Mouse (Mus musculus): ENCODE results near the gene Slc25a26. TPM values are rescaled to one million over a fixed set of nuclear protein-coding genes. Genes with fewer than 3 reads are reported as not detected.

Slc25a26 gene
- polyA plus RNA-seq, 1 experiment from 2014 or later = 11.9 TPM

DNA sequence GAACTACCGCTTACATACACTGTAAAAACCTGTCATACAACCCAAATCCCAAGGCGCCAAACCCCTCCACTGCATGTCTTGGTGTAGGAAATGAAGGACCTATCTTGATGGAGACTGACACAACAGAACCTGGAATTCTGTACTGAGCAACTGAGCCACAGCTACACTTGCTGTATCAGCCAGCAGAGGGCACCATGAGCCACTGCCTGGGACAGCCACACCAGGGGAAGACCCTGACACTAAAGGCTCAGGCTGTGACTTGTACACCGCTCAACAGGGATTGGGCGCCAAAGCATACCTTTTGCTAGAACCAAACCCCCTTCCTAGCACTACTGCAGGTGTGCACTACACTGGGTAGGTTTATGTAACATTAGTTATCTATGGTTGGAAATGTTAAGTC lies 122.9 kb downstream of the Slc25a26 start:
- H3K9ac ChIP-seq (ENCODE audit: low read depth, low read length) = no peak overlapping the region
- ATAC-seq = peak; percentile 60; the same call in 1 of the 2 replicates
- no peaks in the 10 kb centered on the region for H3K27me3 ChIP-seq (replicated peaks; ENCODE audit: control insufficient read depth, insufficient read depth, low read length)
- H3K36me3 ChIP-seq (ENCODE audit: control insufficient read depth, insufficient read depth, low read length) = peaks cover 5% of the 10 kb centered on the region; the same call in 1 of the 2 replicates
- no peak overlapping the region for H3K27ac ChIP-seq (ENCODE audit: low read depth, low read length)
- H3K4me3 ChIP-seq (ENCODE audit: low read length) = no peak overlapping the region
- WGBS = 77% methylated on average over 4 of the region's 4 CpGs
- no peak overlapping the region for H3K4me2 ChIP-seq (ENCODE audit: low read length)
- no peaks in the 10 kb centered on the region for H3K9me3 ChIP-seq (ENCODE audit: control insufficient read depth, low read length)
- H3K4me1 ChIP-seq (ENCODE audit: control insufficient read depth, insufficient read depth, low read depth, low read length) = peaks cover 9% of the 10 kb centered on the region

DNA sequence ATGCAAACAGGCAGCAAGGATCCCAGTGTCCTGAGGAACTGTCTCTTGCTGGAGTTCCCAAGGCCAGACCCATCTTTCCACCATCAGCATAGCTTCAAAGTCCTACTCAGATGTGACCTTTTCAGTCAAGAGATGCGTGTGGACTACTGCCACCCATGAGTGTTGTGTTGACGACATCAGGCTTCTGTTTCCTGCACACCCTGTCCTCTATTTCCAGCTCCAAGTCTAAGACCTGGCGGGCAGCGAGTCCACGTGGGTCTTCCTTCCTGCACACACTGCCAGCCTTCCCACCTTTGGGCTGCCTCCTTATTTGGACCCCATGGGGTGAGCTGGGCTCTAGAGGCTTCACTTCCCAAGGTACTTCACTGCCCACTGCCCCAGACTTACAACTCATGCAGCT lies 124.4 kb downstream of the Slc25a26 start:
- no peak for ATAC-seq
- no peaks in the 10 kb centered on the region for H3K9me3 ChIP-seq (ENCODE audit: control insufficient read depth, low read length)
- 91% methylated on average over 5 of the region's 5 CpGs for WGBS

DNA sequence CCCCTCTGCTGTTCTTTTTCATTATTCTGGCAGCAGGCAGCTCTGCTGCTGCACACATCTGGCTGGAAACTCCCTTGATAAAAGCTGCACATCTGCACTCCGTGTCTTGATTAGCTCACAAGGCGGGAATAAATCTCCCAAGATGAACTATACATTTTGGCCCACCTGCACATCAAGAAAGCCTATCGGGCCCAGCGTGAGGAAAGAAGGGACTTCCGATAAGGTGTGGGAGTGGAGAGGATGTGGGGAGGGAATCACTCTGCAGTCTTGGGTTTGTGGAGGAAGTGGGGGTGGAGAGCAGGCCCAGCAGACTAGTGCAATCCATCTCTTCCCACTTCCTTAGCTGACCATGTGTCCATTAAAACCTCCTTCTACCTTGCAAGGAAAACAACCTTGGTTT lies 125.8 kb downstream of the Slc25a26 start:
- 56% methylated on average over 5 of the region's 5 CpGs for WGBS
- Histone ChIP-seq H3K36me3 (ENCODE audit: control insufficient read depth, insufficient read depth, low read length) (peaks cover 5% of the 10 kb centered on the region; the same call in 1 of the 2 replicates), H3K27ac (ENCODE audit: low read depth, low read length) (peak overlapping the region; percentile 16; the same call in 1 of the 2 replicates), H3K4me1 (ENCODE audit: control insufficient read depth, insufficient read depth, low read depth, low read length) (peaks cover 15% of the 10 kb centered on the region), H3K9ac (ENCODE audit: low read depth, low read length) (no peak overlapping the region), H3K9me3 (ENCODE audit: control insufficient read depth, low read length) (no peaks in the 10 kb centered on the region), H3K4me3 (ENCODE audit: low read length) (no peak overlapping the region), H3K4me2 (ENCODE audit: low read length) (no peak overlapping the region), H3K27me3 (replicated peaks; ENCODE audit: control insufficient read depth, insufficient read depth, low read length) (no peaks in the 10 kb centered on the region)
- no peak for ATAC-seq

More for the DNA sequence above, 124.4 kb downstream of the Slc25a26 start:
- Histone ChIP-seq H3K27ac (ENCODE audit: low read depth, low read length) (no peak overlapping the region), H3K36me3 (ENCODE audit: control insufficient read depth, insufficient read depth, low read length) (peaks cover 5% of the 10 kb centered on the region; the same call in 1 of the 2 replicates), H3K4me1 (ENCODE audit: control insufficient read depth, insufficient read depth, low read depth, low read length) (peaks cover 15% of the 10 kb centered on the region), H3K4me3 (ENCODE audit: low read length) (no peak overlapping the region), H3K27me3 (replicated peaks; ENCODE audit: control insufficient read depth, insufficient read depth, low read length) (no peaks in the 10 kb centered on the region), H3K4me2 (ENCODE audit: low read length) (no peak overlapping the region), H3K9ac (ENCODE audit: low read depth, low read length) (no peak overlapping the region)

DNA sequence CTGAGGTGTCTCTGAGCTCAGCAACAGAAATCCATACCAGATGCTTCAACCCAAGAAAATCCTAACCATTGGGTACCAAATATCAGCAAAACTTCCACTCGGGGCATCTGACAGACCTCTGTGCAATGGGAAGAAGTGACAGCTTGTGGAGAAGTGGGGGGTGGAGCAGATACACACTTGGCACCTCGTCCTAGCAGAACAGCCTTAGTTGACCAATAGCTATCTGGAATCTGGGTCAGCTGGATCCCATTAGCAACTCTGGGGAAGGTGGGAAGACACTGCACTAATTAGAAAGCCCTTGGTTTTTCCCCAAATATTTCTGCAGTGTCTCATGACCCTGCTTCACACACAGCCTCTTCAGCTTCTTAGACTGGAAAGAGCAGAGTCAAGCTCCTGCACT lies 126.7 kb downstream of the Slc25a26 start:
- WGBS = 52% methylated on average over 2 of the region's 2 CpGs
- Histone ChIP-seq H3K9me3 (ENCODE audit: control insufficient read depth, low read length) (no peaks in the 10 kb centered on the region), H3K36me3 (ENCODE audit: control insufficient read depth, insufficient read depth, low read length) (peaks cover 2% of the 10 kb centered on the region; the same call in 1 of the 2 replicates), H3K4me2 (ENCODE audit: low read length) (no peak overlapping the region), H3K27me3 (replicated peaks; ENCODE audit: control insufficient read depth, insufficient read depth, low read length) (no peaks in the 10 kb centered on the region), H3K27ac (ENCODE audit: low read depth, low read length) (peak overlapping the region; percentile 46; the same call in 1 of the 2 replicates), H3K4me3 (ENCODE audit: low read length) (no peak overlapping the region), H3K4me1 (ENCODE audit: control insufficient read depth, insufficient read depth, low read depth, low read length) (peaks cover 17% of the 10 kb centered on the region), H3K9ac (ENCODE audit: low read depth, low read length) (no peak overlapping the region)
- ATAC-seq = no peak

DNA sequence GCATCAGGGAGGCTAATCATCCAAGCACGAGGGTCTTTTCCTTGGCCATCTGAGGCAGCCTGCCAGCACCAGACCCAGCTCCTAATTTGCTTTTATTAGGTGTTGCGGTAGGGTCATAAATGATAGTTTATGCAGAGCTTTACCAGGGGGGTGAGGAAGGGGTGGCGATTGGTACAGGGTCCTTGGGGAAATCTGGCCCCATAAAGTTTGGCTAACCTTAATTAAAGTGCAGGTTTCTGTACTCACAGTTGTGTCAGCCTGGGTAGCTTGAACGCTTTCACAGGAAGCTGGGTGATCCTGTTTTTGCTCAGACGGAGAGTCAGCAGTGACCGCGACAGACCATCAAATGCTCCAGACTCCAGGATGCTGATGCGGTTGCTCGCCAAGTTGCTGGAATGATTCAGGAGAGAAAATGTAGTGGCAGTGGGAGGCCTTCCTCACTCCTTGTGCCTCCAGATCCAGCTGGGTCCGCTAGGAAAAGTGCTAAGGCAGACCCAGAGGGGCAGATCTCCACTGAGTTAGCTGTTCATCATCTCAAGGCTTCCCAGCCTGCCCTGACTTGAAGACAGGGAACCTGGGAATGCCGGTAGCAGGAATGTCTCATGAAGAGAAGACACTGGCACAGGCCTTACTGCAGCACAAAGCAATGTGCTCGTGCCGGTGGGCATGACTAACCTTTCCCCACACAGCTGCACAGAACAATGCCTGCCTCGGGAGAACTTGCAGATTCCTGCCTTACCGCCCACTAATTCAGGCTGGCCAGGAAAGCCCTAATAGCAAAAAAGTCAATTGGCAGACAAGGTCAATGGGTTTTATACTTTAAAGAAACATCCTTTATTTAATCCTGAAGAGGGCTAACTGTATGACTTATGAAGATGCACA lies 127.8 kb downstream of the Slc25a26 start:
- no peak overlapping the region for H3K9ac ChIP-seq (ENCODE audit: low read depth, low read length)
- H3K9me3 ChIP-seq (ENCODE audit: control insufficient read depth, low read length) = no peaks in the 10 kb centered on the region
- H3K27ac ChIP-seq (ENCODE audit: low read depth, low read length) = peak overlapping the region; percentile 26; the same call in 1 of the 2 replicates
- H3K4me2 ChIP-seq (ENCODE audit: low read length) = no peak overlapping the region
- H3K4me1 ChIP-seq (ENCODE audit: control insufficient read depth, insufficient read depth, low read depth, low read length) = peaks cover 17% of the 10 kb centered on the region
- H3K4me3 ChIP-seq (ENCODE audit: low read length) = no peak overlapping the region
- peaks cover 2% of the 10 kb centered on the region; the same call in 1 of the 2 replicates for H3K36me3 ChIP-seq (ENCODE audit: control insufficient read depth, insufficient read depth, low read length)
- no peaks in the 10 kb centered on the region for H3K27me3 ChIP-seq (replicated peaks; ENCODE audit: control insufficient read depth, insufficient read depth, low read length)
- no peak for ATAC-seq
- 37% methylated on average over 15 of the region's 15 CpGs for WGBS

DNA sequence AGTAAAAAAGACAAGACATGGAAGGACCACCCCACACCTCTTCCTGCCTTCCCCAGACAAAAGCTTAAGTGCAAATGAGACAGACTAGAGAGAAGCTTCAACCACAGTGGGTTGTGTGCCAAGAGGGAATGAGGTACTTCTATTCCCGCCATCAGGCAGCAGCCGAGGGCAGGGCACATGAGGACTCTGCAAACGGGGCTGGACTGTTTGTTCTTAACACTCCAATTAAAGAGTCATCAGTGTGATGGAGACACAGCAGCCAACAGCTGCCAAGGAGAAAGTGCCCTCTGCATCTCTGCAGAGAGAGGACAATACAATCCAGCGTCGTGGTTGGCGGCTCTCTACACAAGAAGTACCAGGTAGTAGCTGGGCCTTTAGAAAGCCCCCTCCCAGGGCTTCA lies 128.7 kb downstream of the Slc25a26 start:
- no peaks in the 10 kb centered on the region for H3K27me3 ChIP-seq (replicated peaks; ENCODE audit: control insufficient read depth, insufficient read depth, low read length)
- no peak overlapping the region for H3K4me2 ChIP-seq (ENCODE audit: low read length)
- ATAC-seq = no peak
- WGBS = 54% methylated on average over 6 of the region's 6 CpGs
- H3K9ac ChIP-seq (ENCODE audit: low read depth, low read length) = peak overlapping the region; percentile 17; the same call in 1 of the 2 replicates
- no peak overlapping the region for H3K4me3 ChIP-seq (ENCODE audit: low read length)
- H3K4me1 ChIP-seq (ENCODE audit: control insufficient read depth, insufficient read depth, low read depth, low read length) = peaks cover 17% of the 10 kb centered on the region
- H3K9me3 ChIP-seq (ENCODE audit: control insufficient read depth, low read length) = no peaks in the 10 kb centered on the region
- 0 out of 2 replicates have a peak overlapping the region, but pooled peaks have one; percentile 27 for H3K27ac ChIP-seq (ENCODE audit: low read depth, low read length)
- H3K36me3 ChIP-seq (ENCODE audit: control insufficient read depth, insufficient read depth, low read length) = peaks cover 2% of the 10 kb centered on the region; the same call in 1 of the 2 replicates

DNA sequence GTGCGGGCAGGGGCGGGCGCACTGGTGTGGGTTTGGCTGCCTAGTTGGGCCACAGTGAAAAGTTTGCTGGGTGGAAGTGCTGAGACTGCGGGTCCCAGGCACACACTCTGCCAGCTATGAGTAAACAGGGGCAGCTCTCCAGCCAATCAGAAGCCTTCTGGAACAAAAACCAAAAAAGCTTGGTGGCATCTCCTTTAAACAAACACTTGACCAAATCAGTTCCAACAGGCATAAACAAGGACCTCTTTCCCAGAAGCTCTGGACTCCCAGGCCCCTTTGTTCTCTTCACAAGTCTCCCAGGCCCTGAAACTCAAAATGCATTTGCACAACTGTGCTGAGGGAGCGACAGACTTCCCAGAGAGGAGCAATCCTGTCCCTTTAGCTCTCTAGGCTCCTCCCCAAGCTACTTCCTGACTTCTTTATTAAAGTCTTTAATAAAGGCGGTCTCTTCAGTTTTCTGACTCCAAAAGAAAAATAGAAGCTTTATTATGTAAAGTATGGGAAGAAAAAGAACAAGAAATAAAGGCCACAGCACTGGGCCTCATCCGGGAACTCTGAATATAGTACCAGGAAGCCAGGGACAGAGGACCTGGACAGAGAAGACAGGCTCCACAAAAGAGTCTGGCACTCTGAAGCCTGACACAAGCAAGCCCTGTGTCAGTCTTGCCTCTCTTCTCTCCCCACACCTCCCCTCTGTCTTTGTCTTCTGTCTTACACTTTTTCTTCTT lies 131.1 kb downstream of the Slc25a26 start:
- H3K36me3 ChIP-seq (ENCODE audit: control insufficient read depth, insufficient read depth, low read length) = no peaks in the 10 kb centered on the region
- peak overlapping the region; percentile 75 for H3K27ac ChIP-seq (ENCODE audit: low read depth, low read length)
- ATAC-seq = peak; percentile 93
- no peak overlapping the region for H3K4me2 ChIP-seq (ENCODE audit: low read length)
- H3K4me1 ChIP-seq (ENCODE audit: control insufficient read depth, insufficient read depth, low read depth, low read length) = peaks cover 14% of the 10 kb centered on the region
- H3K27me3 ChIP-seq (replicated peaks; ENCODE audit: control insufficient read depth, insufficient read depth, low read length) = no peaks in the 10 kb centered on the region
- H3K9me3 ChIP-seq (ENCODE audit: control insufficient read depth, low read length) = no peaks in the 10 kb centered on the region
- 38% methylated on average over 7 of the region's 7 CpGs for WGBS
- no peak overlapping the region for H3K9ac ChIP-seq (ENCODE audit: low read depth, low read length)
- H3K4me3 ChIP-seq (ENCODE audit: low read length) = no peak overlapping the region

DNA sequence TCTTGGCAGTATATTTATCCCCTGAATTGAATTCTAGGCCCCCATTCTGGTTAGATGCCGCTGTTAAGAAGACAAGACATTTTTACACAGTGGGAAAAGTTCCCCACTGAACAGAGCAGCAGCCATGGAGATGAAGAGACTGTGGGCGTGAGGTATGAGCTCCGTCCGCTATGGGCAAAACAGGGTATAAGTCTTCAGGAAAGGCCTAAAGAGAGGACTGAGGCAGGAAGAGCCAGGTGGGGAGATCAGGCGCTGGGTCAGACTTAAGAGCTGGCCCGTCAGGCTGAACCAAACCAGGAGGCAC lies 131.6 kb downstream of the Slc25a26 start:
- H3K9ac ChIP-seq (ENCODE audit: low read depth, low read length) = 0 out of 2 replicates have a peak overlapping the region, but pooled peaks have one; percentile 0
- WGBS = 51% methylated on average over 6 of the region's 6 CpGs
- peak overlapping the region; percentile 84 for H3K27ac ChIP-seq (ENCODE audit: low read depth, low read length)
- no peaks in the 10 kb centered on the region for H3K36me3 ChIP-seq (ENCODE audit: control insufficient read depth, insufficient read depth, low read length)
- peaks cover 13% of the 10 kb centered on the region for H3K4me1 ChIP-seq (ENCODE audit: control insufficient read depth, insufficient read depth, low read depth, low read length)
- no peak overlapping the region for H3K4me2 ChIP-seq (ENCODE audit: low read length)
- H3K9me3 ChIP-seq (ENCODE audit: control insufficient read depth, low read length) = no peaks in the 10 kb centered on the region
- no peak overlapping the region for H3K4me3 ChIP-seq (ENCODE audit: low read length)
- no peaks in the 10 kb centered on the region for H3K27me3 ChIP-seq (replicated peaks; ENCODE audit: control insufficient read depth, insufficient read depth, low read length)
- peak; percentile 80 for ATAC-seq

DNA sequence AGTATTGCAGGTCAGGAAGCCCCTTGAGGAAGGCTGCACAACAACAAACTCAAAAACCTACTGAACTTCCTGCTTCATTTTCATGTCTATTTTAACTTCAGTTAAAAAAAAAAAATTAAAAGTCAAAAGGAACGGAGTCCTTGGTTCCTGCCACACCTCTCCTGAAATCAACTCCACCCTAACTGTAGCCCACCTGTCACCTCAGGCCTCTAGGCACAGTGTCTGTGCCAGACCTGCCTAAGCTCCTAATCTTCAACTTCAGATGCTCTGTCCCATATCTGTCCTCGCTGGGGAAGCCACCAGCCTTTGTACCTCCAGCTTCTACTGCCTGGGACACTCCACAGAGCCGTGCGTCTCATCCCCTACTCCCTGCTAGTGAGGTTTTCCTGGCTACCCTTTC lies 134.1 kb downstream of the Slc25a26 start:
- no peaks in the 10 kb centered on the region for H3K36me3 ChIP-seq (ENCODE audit: control insufficient read depth, insufficient read depth, low read length)
- H3K4me3 ChIP-seq (ENCODE audit: low read length) = no peak overlapping the region
- WGBS = 85% methylated on average over 4 of the region's 4 CpGs
- ATAC-seq = no peak
- no peak overlapping the region for H3K9ac ChIP-seq (ENCODE audit: low read depth, low read length)
- H3K9me3 ChIP-seq (ENCODE audit: control insufficient read depth, low read length) = no peaks in the 10 kb centered on the region
- no peaks in the 10 kb centered on the region for H3K27me3 ChIP-seq (replicated peaks; ENCODE audit: control insufficient read depth, insufficient read depth, low read length)
- no peak overlapping the region for H3K4me2 ChIP-seq (ENCODE audit: low read length)
- peak overlapping the region; percentile 14 for H3K27ac ChIP-seq (ENCODE audit: low read depth, low read length)
- peaks cover 5% of the 10 kb centered on the region for H3K4me1 ChIP-seq (ENCODE audit: control insufficient read depth, insufficient read depth, low read depth, low read length)
